Mouse (Mus musculus) layer of hippocampus, postnatal 36 days (tissue): Measurements from ENCODE around the gene Slc7a14. TPM values are rescaled to one million over a fixed set of nuclear protein-coding genes. Genes with fewer than 3 reads are reported as not detected.

Source experiments
- DNase-seq, 2 experiments: peaks; one replicate each; pipeline ENCODE4 v3.0.0; 2022
- total RNA-seq, 2 experiments: library from RNA; stranded (reverse); gene quantifications; 2 replicates each; pipeline ENCODE4 v1.2.3; 2021

Slc7a14 gene
- total RNA-seq, 2 experiments from 2014 or later = 85.1 to 89.4 TPM

DNA sequence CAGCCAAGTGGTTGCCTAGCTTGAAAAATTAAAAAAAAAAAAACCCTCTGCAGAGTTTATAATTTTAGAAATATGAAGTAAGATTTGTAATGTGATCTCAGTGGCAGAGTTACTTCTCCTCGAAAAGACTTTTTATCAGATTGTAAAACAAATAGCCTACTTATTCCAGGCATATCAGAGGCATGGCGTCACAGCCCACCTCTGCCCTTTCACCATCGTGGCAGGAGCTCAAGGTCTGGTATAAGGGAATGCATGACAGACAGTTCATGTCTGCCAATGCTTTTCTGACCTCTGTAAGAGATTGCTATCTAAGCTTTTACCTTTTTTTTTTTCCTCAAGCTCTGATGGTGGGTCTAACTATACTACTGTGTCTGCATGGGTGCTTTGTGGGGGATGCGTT is 102.1 kb downstream of the Slc7a14 start:
- no peak for DNase-seq

DNA sequence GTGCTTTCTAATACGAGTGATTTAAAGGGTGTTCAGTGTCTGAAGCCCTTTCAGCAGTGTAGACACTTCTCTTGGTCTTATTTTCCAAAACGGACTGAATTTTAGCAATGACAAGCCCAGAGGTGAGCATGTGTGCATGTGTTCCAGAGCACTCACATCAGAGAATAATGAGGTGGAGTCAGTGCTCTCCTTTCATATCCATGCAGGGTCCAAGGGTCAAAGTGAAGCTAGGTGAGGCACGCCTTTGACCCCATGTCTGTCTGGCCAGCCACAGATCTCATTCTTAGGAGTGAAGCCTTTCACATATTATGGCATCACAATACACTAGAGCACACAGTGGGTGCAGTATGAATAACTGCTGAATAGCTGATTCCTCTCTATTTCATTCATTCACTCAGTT is 105.0 kb downstream of the Slc7a14 start:
- DNase-seq = no peak

DNA sequence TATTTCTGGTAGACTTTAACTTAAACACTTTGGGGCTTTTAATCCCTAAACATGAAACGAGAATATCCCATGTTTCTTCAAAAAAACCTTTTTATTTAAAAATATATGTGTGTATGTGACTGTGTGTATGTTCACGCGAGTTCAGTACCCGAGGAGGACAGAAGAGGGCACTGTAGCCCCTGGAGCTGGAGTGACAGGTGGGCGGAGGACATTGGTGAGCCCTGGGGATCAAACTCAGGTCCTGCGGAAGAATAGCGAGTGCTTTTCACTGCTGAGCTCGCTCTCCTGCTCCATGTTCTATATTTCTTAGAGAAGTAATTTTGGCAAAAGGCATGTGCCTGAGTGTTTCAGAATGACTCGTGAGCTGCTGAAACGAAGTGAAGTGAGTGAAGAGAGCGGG is 106.2 kb downstream of the Slc7a14 start:
- DNase-seq = no peak

DNA sequence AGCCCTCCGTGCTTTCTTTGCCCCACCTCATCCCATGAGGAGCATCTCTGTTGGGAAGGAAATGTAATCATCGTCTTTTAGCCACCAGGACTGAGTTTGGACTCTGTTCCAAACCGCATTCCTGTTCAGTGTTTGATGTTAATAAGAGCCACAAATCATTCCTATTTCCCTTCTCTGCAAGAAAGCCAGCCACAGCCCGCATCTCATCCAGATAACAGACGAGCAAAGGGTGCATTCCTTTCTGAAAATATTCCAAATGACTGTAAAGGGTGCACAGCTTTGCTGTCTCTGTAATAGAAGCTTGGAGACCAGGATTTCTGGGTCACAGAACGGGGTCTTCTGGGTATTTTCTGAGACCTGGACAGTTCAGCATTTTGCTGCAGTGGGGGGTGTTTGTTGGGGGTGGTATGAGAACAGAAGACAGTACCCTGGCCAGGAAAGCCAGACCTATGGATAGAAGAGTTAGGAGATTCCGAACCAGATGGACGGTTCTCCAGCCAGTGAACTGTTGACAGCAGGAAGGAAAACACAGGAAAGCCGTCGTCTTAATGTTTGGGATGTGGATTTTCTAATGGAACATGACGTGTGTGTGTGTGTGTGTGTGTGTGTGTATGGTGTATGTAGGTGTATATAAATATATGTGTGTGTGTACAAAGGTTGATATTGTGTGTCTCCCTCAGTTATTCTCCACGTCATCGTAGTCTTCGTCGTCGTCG is 110.9 kb downstream of the Slc7a14 start:
- no peak for DNase-seq

DNA sequence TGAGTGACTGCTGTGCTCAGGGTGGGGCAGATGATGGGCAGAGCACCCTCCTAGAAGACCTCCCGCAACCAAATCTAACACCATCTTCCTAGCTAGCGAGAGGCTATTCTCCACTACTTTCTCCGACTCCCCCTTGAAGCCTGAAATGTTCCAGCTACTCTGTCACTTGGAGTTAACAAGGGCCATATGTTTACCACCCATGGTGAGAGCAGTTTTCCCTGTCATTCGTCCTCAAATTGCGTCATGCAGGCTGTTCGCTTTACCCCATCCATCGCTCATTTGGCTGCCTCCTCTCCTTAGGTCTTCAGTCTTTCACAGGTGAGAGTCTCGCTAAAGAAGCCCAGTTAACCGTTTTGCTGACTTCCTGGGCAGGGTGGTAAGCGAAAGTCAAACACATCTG is 118.8 kb downstream of the Slc7a14 start:
- no peak for DNase-seq

DNA sequence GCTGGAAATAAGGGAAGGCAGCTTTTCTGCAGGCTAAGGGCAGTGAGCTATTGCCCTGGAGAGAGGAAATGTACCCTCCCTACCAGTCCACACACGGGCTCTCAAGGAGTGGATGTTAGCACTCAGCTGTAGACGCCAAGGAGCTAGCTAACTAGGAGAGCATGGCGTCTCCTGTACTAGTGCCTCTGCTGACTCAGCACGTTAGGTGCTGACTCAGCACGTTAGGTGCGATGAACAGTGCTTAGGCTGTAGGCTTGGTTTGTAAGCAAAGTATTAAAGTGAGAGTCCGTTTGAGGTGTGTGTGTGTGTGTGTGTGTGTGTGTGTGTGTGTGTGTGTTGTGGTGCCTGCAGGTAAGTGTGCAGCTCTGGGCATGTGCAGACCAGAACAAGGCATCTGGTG is 119.8 kb downstream of the Slc7a14 start:
- DNase-seq = no peak

DNA sequence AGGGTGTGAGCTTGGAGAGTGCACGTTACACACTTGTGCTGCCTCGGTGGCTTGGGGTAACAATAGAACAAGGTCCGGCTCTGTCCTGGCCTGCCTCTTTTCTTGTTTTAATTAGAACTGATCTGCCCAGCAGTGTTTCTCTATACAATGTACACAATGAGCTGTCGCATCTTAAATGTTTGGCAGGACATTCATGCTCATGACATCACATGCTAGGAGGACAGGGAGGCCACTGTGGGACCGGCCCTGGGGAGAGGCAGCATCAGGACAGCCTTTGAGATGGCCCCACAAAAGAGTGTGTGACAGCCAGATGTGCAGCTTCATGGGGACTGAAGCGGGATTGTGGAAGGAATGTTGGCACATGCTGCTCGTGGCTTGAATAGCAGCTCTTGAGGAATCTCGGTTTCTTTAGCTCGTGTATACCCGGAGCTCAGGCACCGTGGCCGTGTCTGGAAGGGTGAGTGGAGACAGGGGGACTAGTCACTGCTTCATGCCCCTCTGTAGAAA is 143.8 kb downstream of the Slc7a14 start:
- peak; percentile 50 to 58 for DNase-seq

DNA sequence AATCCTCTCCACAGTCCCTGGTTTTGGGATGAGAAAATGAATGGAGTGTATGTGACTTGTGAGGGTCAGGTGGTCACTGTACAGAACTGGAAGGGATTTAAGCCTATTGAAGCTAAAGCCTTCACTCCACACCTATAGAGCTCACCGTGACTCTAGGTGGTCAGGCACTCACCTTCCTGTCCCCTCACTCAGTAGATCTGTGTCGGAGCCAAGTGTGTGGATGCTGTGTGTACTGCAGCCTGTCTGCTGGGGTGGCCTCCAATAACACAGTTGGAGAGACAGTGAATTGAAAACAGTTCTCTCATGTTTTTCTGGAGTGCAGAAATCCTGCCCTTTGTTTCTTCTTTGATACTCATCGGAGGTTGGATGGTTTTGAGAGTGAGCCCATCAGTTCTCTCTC is 144.4 kb downstream of the Slc7a14 start:
- DNase-seq = no peak

DNA sequence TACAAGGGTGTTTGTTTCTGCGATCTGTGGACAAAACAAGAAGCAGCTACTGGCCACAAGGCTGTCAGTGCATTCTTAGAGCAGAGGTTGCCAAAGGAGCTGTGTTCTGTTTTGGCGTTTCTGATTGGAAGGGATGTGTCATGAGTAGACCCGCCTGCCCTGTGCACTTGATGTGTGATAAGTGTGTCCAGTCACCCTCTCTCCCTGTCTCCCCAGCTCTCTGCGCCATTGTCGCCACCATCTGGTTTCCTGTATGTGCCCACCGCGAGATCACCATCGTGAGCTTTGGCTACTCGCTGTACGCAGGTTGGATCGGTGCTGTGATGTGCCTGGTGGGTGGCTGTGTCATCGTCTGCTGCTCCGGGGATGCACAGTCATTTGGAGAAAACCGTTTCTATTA is 147.3 kb downstream of the Slc7a14 start:
- DNase-seq = no peak

DNA sequence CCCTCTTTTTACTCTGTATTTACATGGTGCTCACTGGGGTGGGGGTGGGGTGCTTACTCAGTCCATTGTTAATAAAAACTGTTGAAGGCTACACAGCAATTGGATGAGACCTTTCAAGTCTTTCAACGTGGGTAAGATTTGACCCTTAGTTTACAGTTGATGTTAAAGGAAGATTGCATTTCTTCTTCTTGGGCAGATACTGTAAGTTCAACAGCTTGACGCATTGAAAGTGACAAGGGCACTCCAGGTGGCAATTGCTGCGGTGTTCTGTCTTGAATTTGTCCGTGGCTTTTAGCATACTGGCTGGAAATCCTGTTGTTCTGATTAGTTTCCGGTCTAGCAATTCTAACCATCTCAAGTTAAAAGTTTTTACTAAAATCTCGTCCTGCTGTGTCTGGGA is 148.8 kb downstream of the Slc7a14 start:
- DNase-seq = no peak

DNA sequence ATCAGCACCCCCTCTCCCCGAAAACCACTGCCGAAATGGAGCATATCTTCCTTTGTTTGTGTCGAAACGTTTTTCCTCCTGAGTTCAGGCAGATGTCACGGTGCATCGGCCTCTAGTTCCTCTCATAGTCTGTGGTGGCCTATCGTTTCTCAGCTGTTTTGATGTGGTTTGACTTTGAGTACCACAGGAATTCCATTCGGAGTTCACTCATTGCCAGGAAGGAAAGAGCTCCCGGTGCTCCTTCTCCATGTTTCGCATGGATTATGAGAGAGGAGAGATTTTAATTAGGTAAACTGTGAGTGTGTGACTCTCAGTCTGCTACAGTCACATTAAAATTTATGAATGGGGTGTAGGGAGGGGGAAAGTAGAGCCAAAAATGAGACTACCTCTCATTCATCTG is 150.1 kb downstream of the Slc7a14 start:
- DNase-seq = no peak

DNA sequence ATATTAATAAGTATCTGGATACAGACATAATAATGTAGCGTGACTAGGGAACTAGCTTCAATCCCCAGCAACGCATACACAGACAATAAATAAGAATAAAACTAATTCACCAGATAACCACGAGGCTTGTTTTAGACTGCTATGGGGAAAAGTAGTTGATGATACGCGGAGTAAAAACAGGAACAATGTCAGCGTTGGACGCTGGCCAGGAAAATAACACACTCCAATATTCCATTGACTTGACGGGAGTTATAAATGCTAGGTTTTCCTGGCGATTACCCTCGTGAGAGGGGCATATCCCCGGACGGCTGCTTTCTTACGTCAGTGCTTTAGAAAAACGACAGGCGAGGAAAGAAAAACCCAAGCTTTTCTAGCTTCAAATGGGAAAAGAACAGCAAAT is 152.4 kb downstream of the Slc7a14 start:
- no peak for DNase-seq

DNA sequence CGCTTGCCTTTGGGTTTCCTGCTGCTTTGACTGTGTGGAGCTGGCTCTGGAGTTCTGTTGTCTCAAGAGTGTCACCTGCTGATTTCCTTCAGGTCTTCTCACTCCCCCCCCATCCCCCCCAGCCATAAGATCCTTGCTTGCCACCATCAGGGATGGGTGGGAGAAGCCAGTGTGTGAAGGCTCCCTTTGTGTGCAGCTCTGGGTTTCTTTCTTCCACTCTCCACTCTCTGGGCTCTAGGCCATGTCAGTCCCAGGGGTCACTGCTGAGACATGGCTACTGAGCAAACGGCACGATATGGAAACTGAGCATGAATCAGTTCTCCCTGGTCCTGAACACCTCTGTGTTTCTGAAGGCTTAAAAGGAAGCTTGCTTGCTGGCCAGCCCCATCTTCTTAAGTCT is 154.1 kb downstream of the Slc7a14 start:
- DNase-seq = no peak

Other genes with a start within 250 kb of the Slc7a14 start
- 10 to 100 TPM; 74.5 to 74.6 TPM for gene Skil, start 215.3 kb downstream of the Slc7a14 start, total RNA-seq
- 100 to 1,000 TPM; 200 to 204 TPM for gene Cldn11, start 160.5 kb downstream of the Slc7a14 start, total RNA-seq